Mouse (Mus musculus): ENCODE data around the gene Araf. TPM values are rescaled to one million over a fixed set of nuclear protein-coding genes. Genes with fewer than 3 reads are reported as not detected.

The Araf gene
- polyA plus RNA-seq, 1 experiment from 2014 or later, result 115 TPM

- Histone ChIP-seq H3K27ac (peak overlapping the region; percentile 62; the same call in 1 of the 2 replicates), H3K4me1 (replicated peaks) (peaks cover 9% of the 10 kb centered on the region), H3K9me3 (no peaks in the 10 kb centered on the region; the same call in 1 of the 2 replicates), H3K4me3 (no peak overlapping the region), H3K27me3 (ENCODE audit: insufficient read depth, poor library complexity, severe bottlenecking) (no peaks in the 10 kb centered on the region), H3K36me3 (peaks cover 22% of the 10 kb centered on the region)
- WGBS, result 41% methylated on average over 29 of the region's 29 CpGs
- DNase-seq (ENCODE audit: low spot score), result peak; percentile 9
These were observed 64.8 kb downstream of the Araf start for GRCm38 (mm10) chrX:20862105-20863065.

- Histone ChIP-seq H3K4me1 (replicated peaks) (peaks cover 9% of the 10 kb centered on the region), H3K4me3 (no peak overlapping the region), H3K36me3 (peaks cover 11% of the 10 kb centered on the region), H3K27me3 (ENCODE audit: insufficient read depth, poor library complexity, severe bottlenecking) (no peaks in the 10 kb centered on the region), H3K9me3 (no peaks in the 10 kb centered on the region; the same call in 1 of the 2 replicates), H3K27ac (0 out of 2 replicates have a peak overlapping the region, but pooled peaks have one; percentile 62)
- no peak for DNase-seq (ENCODE audit: low spot score)
- WGBS, result 78% methylated on average over 9 of the region's 9 CpGs
These were observed 65.8 kb downstream of the Araf start for GRCm38 (mm10) chrX:20863161-20864101.

- no peaks in the 10 kb centered on the region for H3K27me3 ChIP-seq (ENCODE audit: insufficient read depth, poor library complexity, severe bottlenecking)
- peaks cover 8% of the 10 kb centered on the region for H3K4me1 ChIP-seq (replicated peaks)
- 74% methylated on average over 4 of the region's 4 CpGs for WGBS
- DNase-seq (ENCODE audit: low spot score), result no peak
- no peak overlapping the region for H3K27ac ChIP-seq
- no peak overlapping the region for H3K4me3 ChIP-seq
- H3K36me3 ChIP-seq, result no peaks in the 10 kb centered on the region
- no peaks in the 10 kb centered on the region; the same call in 1 of the 2 replicates for H3K9me3 ChIP-seq
These were observed 70.5 kb downstream of the Araf start for GRCm38 (mm10) chrX:20868091-20868490.

GRCm38 (mm10) chrX:20869203-20869602, 71.6 kb downstream of the Araf start:
- H3K27ac ChIP-seq, result no peak overlapping the region
- H3K27me3 ChIP-seq (ENCODE audit: insufficient read depth, poor library complexity, severe bottlenecking), result no peaks in the 10 kb centered on the region
- peaks cover 14% of the 10 kb centered on the region for H3K4me1 ChIP-seq (replicated peaks)
- H3K9me3 ChIP-seq, result no peaks in the 10 kb centered on the region; the same call in 1 of the 2 replicates
- WGBS, result 81% methylated on average over 1 of the region's 1 CpGs
- H3K4me3 ChIP-seq, result no peak overlapping the region
- H3K36me3 ChIP-seq, result no peaks in the 10 kb centered on the region
- DNase-seq (ENCODE audit: low spot score), result no peak

GRCm38 (mm10) chrX:20869962-20870513, 72.4 kb downstream of the Araf start, which contains the start of gene Timp1:
Timp1 (plus strand) TSS chrX:20870166.
- H3K4me3 ChIP-seq, result peak within 1 kb of the TSS; percentile 38
- peak; percentile 53 for DNase-seq (ENCODE audit: low spot score)

GRCm38 (mm10) chrX:20872928-20873500, 75.4 kb downstream of the Araf start:
- WGBS, result 36% methylated on average over 11 of the region's 11 CpGs
- no peak overlapping the region for H3K4me3 ChIP-seq
- H3K4me1 ChIP-seq (replicated peaks), result peaks cover 21% of the 10 kb centered on the region
- H3K9me3 ChIP-seq, result no peaks in the 10 kb centered on the region
- H3K36me3 ChIP-seq, result no peaks in the 10 kb centered on the region
- DNase-seq (ENCODE audit: low spot score), result no peak
- H3K27ac ChIP-seq, result no peak overlapping the region
- H3K27me3 ChIP-seq (ENCODE audit: insufficient read depth, poor library complexity, severe bottlenecking), result no peaks in the 10 kb centered on the region

More at GRCm38 (mm10) chrX:20869962-20870513, 72.4 kb downstream of the Araf start, which contains the start of gene Timp1:
- no peaks in the 10 kb centered on the region for H3K27me3 ChIP-seq (ENCODE audit: insufficient read depth, poor library complexity, severe bottlenecking)
- 16% methylated on average over 18 of the region's 18 CpGs for WGBS
- peaks cover 14% of the 10 kb centered on the region for H3K4me1 ChIP-seq (replicated peaks)
- H3K27ac ChIP-seq, result no peak within 1 kb of the TSS; the same call in 1 of the 2 replicates
- H3K9me3 ChIP-seq, result no peaks in the 10 kb centered on the region; the same call in 1 of the 2 replicates
- no peaks in the 10 kb centered on the region for H3K36me3 ChIP-seq

GRCm38 (mm10) chrX:20875241-20875640, 77.6 kb downstream of the Araf start:
- no peaks in the 10 kb centered on the region for H3K9me3 ChIP-seq
- 39% methylated on average over 3 of the region's 3 CpGs for WGBS
- DNase-seq (ENCODE audit: low spot score), result no peak
- H3K4me3 ChIP-seq, result no peak overlapping the region
- H3K27me3 ChIP-seq (ENCODE audit: insufficient read depth, poor library complexity, severe bottlenecking), result no peaks in the 10 kb centered on the region
- H3K4me1 ChIP-seq (replicated peaks), result peaks cover 16% of the 10 kb centered on the region
- H3K36me3 ChIP-seq, result no peaks in the 10 kb centered on the region
- no peak overlapping the region for H3K27ac ChIP-seq

- H3K27me3 ChIP-seq (ENCODE audit: insufficient read depth, poor library complexity, severe bottlenecking), result no peaks in the 10 kb centered on the region
- DNase-seq (ENCODE audit: low spot score), result no peak
- 47% methylated on average over 3 of the region's 3 CpGs for WGBS
- H3K27ac ChIP-seq, result no peak overlapping the region
- H3K9me3 ChIP-seq, result no peaks in the 10 kb centered on the region
- H3K36me3 ChIP-seq, result no peaks in the 10 kb centered on the region
- H3K4me1 ChIP-seq (replicated peaks), result no peaks in the 10 kb centered on the region
- H3K4me3 ChIP-seq, result no peak overlapping the region
These were observed 112.5 kb downstream of the Araf start for GRCm38 (mm10) chrX:20910074-20910473.

Other genes starting within 250 kb of the Araf start
- gene Rgn, start 248.0 kb upstream of the Araf start, polyA plus RNA-seq (2016; fragmentation: Nextera tagmentation; extraction: Ambion mirVana), result 0.09 TPM in 1 of 2 replicates, not detected in the other
- gene Rbm10, start 180.3 kb upstream of the Araf start, polyA plus RNA-seq (2016; fragmentation: Nextera tagmentation; extraction: Ambion mirVana), result 89.3 and 103 TPM in 2 replicates
- 186 and 210 TPM in 2 replicates for gene Ndufb11, start 180.2 kb upstream of the Araf start, polyA plus RNA-seq (2016; fragmentation: Nextera tagmentation; extraction: Ambion mirVana)
- 261 and 307 TPM in 2 replicates for gene Uba1, start 139.5 kb upstream of the Araf start, polyA plus RNA-seq (2016; fragmentation: Nextera tagmentation; extraction: Ambion mirVana)
- 125 and 144 TPM in 2 replicates for gene Cdk16, start 109.9 kb upstream of the Araf start, polyA plus RNA-seq (2016; fragmentation: Nextera tagmentation; extraction: Ambion mirVana)
- gene Usp11, start 93.9 kb upstream of the Araf start, polyA plus RNA-seq (2016; fragmentation: Nextera tagmentation; extraction: Ambion mirVana), result 68.4 and 76.7 TPM in 2 replicates
- 10.3 and 10.6 TPM in 2 replicates for gene Timp1, start 72.4 kb downstream of the Araf start, polyA plus RNA-seq (2016; fragmentation: Nextera tagmentation; extraction: Ambion mirVana)
- 5.1 and 11.8 TPM in 2 replicates for gene Syn1, start 123.2 kb downstream of the Araf start, polyA plus RNA-seq (2016; fragmentation: Nextera tagmentation; extraction: Ambion mirVana)
- gene Cfp, start 133.7 kb downstream of the Araf start, polyA plus RNA-seq (2016; fragmentation: Nextera tagmentation; extraction: Ambion mirVana), result 2.8 and 3.2 TPM in 2 replicates
- 11.1 and 12.4 TPM in 2 replicates for gene Elk1, start 152.8 kb downstream of the Araf start, polyA plus RNA-seq (2016; fragmentation: Nextera tagmentation; extraction: Ambion mirVana)
- gene Uxt, start 164.2 kb downstream of the Araf start, polyA plus RNA-seq (2016; fragmentation: Nextera tagmentation; extraction: Ambion mirVana), result 68.3 and 76.3 TPM in 2 replicates

All from hindbrain, embryonic 10.5 days (tissue).